Mouse (Mus musculus) liver, embryonic 14.5 days (tissue): ENCODE results near the gene Pik3r2.
A peak's percentile ranks its signal among the peaks of the same experiment; 100 is the strongest.

Experiments used
- CTCF ChIP-seq: IDR thresholded peaks from 2 replicates; pipeline ENCODE4 v1.5.1; 2016; ENCODE audit warnings: antibody characterized with exemption, low read depth, control low read depth
- EP300 ChIP-seq: IDR thresholded peaks from 2 replicates; pipeline ENCODE4 v1.6.1; 2016; ENCODE audit warnings: antibody characterized with exemption, low read depth

DNA sequence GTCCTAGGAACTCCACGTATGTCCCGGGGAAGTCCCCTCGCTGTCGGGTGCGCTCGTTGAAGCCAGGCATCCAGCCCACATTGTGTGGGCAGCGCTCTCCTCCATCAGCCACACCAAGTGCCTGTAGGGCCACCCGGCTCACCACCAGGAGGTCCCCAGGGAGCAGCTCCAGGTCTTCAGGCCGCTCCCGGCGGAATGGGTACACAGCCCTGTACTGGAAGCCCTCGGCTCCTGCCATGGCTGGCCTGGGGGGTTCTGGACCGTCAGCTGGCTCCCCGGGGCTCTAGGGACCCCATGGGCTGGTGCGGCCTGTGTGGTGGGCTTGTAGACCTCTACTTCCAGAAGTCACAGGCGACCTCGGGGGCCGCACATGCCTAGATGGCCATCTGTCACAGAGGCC is 1.8 kb downstream of the Pik3r2 start:
- TF ChIP-seq EP300 (no peak), CTCF (0 out of 2 replicates have a peak, but pooled peaks have one; percentile 6)
